Mouse (Mus musculus): ENCODE results near the gene Sult1a1.
"Not testable (repeated sequence)": the region's sequence is repeated elsewhere in the genome, so short reads cannot be mapped to it uniquely, and the experiment has no call there.

Sult1a1 gene

GRCm38 (mm10) chr7:126657522-126657921 lies 18.7 kb downstream of the Sult1a1 start:
- no peak for DNase-seq

DNA sequence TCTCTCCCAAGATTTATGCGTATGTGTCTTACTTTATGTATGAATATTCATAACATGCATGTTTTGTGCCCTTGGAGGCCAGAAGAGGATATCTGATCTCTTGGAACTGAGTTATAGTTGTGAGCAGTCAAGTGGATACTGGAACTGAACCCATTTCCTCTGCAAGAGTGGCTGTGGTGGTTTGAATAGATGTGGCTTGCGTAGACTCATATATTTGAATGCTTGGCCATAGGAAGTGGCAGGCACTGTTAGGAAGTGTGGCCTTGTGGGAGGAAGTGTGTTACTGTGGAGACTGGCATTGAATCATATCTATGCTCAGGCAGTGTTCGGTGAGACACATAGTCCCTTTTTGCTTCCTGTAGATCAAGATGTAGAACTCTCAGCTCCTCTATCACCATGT lies 20.5 kb downstream of the Sult1a1 start:
- peak; percentile 3 to 15 for DNase-seq

DNA sequence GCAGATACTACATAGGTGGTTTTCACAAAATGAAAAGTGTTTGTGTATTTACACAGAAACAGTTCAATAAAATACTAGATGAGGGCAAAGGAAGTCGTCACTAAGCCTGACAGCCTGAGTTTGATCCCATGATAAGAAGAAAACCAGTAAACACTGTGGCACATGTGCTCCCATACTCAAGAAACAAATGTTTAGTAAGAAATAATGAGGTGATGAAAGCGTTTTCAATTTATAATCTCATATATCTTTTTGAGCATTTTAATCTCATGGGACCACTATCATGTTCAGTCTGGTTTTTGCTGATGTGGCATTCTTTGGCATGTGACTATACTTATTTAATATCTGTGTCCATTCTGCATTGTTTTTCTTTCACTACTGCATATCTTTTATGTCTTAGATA lies 22.2 kb downstream of the Sult1a1 start:
- no peak for DNase-seq

DNA sequence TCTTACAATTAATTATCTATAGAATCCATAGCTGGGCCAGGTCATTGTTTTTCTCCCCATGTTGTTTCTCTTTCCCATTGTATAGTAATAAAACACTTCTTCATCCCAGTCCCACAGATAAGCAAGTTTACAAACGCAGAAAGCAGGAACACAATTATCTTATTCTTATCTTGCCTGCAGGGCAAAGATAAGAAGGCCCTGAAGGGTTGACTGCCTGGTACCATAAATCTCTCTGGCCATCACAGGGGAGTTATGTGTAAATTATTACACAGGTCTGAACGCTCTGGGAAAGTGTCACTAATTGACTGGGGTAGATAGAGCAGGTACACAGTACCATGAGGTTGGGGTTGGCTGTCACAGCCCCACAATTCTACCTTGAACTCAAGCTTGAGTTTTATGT lies 25.4 kb downstream of the Sult1a1 start:
- no peak for DNase-seq

DNA sequence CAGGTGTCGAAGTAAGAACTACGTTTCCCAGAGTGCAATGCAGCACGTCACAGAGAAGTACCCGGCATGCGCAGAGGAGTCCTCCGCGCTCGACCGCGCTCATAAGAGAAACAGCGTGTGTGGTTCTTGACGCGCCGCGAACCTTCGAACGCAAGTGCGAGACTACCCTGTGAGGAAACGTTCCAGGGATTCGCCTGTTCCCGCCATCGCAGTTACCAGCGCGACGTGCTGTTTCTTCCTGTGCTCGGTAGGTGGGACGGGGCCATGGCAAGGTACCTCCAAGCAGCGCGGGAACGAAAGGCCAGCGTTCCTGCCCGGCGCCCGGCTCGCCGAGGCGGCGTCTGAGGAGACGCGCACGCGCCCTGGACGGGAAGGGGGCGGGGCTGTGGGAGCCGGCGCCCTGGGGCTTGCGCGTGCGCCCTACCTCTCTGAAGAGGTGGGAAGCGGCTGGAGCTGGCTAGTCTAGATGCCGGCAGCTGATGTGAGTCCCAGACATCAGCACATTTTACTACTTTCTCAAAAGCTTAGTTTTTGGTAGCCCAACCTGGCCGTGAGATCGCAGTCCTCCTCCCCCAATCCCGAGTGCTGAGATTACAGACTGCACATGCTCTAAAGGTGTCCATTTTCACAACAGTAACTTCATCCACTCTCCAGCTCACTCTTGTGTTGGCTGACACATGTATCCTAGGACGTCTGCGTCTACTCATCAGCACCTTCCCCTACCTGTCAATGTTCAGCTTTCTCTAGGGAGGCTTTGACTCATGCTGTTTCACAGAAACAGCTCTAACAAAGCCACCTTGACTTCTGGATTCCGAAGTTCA lies 26.8 kb downstream of the Sult1a1 start, which contains the start of gene Sgf29:
Gene Sgf29, plus strand, starts transcription at position 79 of the 821 bp plus-strand sequence.
- DNase-seq, result peak; percentile 93

- no peak for DNase-seq
Observed at GRCm38 (mm10) chr7:126648486-126648885, 27.7 kb downstream of the Sult1a1 start.

- DNase-seq, result no peak
Observed at GRCm38 (mm10) chr7:126645708-126646107, 30.5 kb downstream of the Sult1a1 start.

GRCm38 (mm10) chr7:126644914-126645313 lies 31.3 kb downstream of the Sult1a1 start:
- no peak for DNase-seq

DNA sequence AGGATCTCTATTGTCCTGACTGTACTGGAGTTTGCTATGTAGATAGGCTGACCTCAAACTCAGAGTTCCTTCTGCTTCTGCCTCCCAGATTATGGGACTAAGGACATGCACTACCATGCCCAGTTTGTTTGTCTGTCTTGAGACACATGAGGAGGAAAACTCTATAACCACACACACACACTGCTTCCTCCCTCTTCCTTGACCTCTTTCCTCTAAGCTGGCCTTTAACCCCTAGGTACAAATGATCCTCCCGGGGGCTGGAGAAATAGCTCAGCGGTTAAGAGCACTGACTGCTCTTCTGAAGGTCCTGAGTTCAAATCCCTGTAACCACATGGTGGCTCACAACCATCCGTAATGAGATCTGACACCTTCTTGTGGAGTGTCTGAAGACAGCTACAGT lies 31.9 kb downstream of the Sult1a1 start:
- DNase-seq, result no peak

DNA sequence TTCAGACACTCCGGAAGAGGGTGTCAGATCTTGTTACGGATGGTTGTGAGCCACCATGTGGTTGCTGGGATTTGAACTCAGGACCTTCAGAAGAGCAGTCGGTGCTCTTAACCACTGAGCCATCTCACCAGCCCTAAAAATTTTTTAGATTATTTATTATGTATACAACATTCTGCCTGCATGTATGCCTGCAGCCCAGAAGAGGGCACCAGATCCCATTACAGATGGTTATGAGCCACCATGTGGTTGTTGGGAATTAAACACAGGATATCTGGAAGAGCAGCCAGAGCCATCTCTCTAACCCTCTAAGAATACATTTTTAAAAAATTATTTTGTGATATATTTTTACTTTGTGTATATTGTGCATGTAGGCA lies 33.0 kb downstream of the Sult1a1 start:
- not testable (repeated sequence) for DNase-seq

- no peak for DNase-seq
Observed at GRCm38 (mm10) chr7:126642545-126643243, 33.5 kb downstream of the Sult1a1 start.

DNA sequence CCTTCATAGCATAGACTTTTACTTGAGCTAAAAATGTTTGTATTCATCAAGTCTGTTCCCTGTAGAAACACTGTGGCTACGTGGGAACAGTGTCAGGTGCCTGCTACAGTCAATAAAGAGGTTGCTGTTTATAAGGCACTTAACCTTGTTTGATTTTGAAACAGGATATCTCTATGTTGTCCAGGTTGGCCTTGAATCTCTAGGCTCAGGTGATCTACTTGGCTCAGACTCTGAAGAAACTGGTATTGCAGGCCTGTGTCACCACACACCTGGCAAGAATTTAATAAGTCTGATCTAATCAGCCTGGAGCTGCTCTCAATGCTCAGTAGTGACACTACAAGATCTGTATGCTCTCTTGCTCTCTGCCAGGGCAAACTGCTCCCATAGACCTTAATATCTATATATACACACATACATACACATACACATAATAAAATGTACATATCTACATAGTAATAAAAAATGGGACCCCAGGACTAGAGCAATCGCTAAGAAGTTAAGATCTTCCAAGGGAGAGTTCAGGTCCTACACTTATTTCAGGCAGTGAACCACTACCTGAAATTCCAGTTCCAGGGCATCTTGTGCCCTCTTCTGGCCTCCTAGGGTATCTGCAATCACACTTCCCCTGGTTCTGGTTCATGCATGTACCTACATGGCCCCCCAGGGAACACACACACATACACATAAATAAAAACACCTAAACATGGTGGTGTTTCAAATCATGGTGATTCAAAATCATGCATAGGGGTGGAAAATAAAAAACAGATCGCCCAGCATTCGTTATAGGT lies 39.3 kb downstream of the Sult1a1 start:
- peak; percentile 18 to 37 for DNase-seq

- no peak for DNase-seq
Observed at GRCm38 (mm10) chr7:126635375-126635774, 40.9 kb downstream of the Sult1a1 start.

DNA sequence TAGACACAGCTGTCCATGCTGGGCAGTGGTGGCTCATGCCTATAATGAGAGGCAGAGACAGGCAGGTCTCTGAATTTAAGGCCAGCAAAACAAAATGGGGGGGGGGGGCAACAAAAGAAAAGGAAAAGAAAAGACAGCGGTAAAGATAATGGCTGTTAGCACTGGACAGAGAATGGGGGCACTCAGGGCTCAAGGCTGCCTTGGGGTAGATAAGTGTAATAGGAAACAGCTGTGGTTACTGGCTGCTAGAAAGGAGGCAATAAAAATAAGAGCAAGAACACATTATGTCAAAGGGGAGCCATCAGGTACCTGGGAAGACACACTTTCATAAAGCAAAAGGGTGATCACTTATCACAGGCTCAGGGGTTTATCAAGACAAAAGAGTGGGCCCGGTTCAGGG lies 43.8 kb downstream of the Sult1a1 start:
- no peak for DNase-seq

DNA sequence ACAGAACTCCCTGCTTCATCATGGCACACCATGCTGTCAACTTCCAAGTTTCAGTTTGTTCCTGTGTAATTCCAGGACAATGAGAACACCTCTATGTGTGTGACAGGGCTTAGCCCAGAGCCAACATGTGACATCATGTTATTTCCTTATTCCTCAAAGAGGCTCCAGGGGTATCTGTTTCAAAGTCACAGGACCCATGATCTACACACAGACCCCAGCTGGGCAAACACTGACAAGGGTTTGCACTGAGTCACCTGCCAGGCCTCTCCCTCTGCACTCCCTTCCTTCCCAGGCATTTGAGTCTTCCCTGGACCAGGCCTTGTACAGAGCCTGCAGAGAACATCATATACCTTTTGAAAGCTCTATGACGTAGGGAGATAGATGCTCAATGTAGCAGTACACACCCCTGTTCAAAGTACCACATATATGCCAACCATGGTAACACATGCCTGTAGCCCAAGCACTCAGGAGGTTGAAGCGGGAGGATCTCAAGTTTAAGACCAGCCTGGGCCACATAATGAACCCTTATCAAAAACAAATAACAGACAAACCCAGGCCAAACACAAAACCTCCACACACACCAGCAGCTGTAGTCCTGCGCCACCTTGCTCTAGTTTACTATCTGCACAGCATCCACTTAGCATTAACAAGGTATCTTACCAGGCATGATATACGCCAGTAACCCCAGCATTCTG lies 45.3 kb downstream of the Sult1a1 start, which contains the start of gene Nupr1:
Gene Nupr1, minus strand, starts transcription at position 38 of the 695 bp plus-strand sequence.
- DNase-seq, result no peak

DNA sequence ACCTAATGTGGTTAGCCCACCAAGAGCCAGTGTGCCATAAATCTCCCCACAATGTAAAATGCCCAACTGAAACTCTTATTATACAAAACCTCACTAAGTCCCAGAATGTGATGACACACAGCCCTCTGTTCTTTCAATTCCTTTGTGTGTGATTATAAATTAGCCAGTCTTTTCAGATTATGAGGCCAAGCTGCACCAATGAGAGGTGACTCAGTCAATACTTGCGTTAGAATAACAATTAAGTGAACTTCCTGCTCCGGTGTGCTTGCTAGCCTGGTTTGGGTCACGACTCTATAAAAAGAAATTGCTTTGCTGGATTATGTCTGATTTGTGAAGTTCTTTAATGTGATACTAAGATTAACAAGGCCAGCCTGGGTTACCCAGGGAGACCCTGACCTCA lies 46.3 kb downstream of the Sult1a1 start:
- no peak for DNase-seq

GRCm38 (mm10) chr7:126628111-126628510 lies 48.1 kb downstream of the Sult1a1 start:
- DNase-seq, result no peak

GRCm38 (mm10) chr7:126625807-126626600 lies 50.2 kb downstream of the Sult1a1 start:
- DNase-seq, result no peak

GRCm38 (mm10) chr7:126625369-126625768 lies 50.9 kb downstream of the Sult1a1 start:
- no peak for DNase-seq

GRCm38 (mm10) chr7:126624774-126625173 lies 51.5 kb downstream of the Sult1a1 start:
- no peak for DNase-seq

DNA sequence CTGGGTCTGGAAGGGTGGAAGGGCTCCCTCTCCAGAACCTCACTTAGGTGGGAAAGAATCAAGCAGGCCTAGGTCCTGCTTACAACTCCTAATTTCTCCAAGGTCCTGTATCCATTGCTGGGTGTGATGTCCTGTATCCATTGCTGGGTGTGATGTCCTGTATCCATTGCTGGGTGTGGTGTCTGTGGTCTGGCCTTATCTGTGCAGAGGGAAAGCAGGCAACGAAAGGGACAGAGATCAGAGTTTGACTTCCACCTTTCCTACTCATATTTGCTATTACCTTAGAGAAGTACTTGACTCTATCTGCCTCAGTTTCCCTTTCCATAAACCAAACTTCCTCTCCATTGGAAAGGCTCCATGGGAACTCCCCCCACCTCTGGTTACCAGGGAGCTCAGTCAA lies 52.9 kb downstream of the Sult1a1 start:
- no peak for DNase-seq
